Mouse (Mus musculus) 3134 (cell line): Measurements from ENCODE around the gene S100a16.

Experiments
- DNase-seq: peaks from one replicate; pipeline ENCODE4 v3.0.0-alpha.2; 2011; ENCODE audit warnings: low spot score; ENCODE audit not compliant: insufficient read length; ENCODE audit errors: extremely low read depth

S100a16 gene

DNA sequence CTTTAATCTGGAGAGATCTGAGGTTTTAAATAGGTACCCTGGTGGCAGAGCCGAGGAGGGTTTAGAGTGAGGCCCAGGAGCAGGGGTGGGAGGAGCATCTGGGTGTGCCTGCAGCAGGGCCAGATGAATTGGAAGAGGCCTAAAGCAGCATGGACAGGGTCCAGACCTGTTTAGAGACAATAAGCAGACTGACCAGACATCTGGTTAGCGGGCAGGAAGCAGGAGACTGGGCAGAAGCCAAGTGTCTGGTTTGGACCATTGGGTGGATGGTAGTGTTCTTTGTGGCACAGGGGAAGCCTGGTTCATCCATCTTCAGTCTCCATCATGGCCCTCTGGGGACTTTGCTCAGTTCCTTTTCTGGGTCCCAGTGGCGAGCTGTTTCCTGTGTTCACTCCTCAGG lies 46.8 kb downstream of the S100a16 start:
- peak; percentile 75 for DNase-seq

DNA sequence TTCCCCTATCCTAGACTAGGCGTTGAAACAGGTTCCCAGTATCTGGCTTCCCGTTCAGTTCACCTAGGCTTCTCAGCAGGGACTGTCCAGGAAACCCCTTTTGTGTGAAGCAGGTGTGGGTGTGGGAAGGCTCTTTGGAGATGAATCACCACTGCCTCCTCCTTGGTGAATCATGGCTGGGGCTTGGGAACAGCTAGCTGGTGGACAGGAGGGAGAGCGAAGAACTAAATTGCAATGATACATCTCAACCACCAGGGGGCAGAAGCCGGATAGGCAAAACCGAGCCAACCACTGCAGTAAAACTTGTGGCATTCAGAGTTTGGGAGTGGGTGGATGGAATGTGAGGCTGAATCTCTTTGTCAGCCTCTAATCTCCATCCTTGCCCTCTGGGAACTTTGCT lies 48.5 kb downstream of the S100a16 start:
- DNase-seq: peak; percentile 72

DNA sequence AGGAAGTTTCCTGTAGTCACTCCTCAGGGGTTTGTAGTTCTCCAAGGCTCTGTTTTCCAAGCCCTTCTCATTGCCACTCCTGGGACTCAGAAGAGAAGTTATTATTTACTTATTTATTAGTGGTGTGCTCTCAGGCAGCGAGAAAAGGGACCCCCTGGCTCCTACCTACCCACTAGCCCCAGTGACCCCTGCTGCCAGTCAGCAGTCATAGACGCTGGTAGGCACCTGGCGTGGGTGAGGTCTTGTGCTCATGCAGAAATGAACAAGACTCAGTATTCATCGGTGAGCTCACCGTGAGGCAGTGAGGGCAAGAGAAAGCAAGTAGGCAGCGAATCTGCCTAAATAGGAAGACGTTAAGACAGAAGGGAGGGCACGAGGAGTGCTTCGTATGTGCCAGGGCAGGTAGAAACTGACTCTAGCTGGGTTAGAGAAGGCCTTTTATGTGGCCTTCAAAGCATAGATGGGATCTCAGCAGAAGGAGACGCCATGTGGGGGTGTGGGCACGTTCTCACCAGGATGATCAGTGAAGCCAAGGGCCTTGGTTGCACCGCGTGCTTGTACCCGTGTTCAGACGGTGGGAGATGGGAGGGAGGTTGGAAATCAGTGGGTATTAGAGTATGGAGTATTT lies 49.1 kb downstream of the S100a16 start:
- peak; percentile 72 for DNase-seq

DNA sequence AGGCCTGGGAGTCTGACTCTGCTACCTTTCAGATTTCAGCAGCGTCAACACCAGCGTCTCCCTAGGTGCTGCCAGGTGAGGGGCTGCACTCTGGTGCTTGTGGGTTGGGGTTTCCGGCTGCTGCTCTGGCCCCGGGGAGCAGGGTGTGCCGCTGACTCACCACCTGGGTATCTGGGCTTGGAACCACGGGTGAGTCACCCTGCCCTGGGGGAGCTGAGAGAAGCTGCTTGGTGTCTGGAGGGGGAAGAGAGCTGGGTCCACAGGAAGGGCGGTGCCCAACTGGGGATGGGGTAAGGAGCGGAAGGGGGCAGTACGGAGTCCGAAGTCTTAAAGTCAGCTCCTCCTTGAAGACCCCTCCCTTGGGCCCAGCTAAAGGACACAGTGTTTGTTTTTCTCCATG lies 49.9 kb downstream of the S100a16 start:
- DNase-seq: peak; percentile 98

DNA sequence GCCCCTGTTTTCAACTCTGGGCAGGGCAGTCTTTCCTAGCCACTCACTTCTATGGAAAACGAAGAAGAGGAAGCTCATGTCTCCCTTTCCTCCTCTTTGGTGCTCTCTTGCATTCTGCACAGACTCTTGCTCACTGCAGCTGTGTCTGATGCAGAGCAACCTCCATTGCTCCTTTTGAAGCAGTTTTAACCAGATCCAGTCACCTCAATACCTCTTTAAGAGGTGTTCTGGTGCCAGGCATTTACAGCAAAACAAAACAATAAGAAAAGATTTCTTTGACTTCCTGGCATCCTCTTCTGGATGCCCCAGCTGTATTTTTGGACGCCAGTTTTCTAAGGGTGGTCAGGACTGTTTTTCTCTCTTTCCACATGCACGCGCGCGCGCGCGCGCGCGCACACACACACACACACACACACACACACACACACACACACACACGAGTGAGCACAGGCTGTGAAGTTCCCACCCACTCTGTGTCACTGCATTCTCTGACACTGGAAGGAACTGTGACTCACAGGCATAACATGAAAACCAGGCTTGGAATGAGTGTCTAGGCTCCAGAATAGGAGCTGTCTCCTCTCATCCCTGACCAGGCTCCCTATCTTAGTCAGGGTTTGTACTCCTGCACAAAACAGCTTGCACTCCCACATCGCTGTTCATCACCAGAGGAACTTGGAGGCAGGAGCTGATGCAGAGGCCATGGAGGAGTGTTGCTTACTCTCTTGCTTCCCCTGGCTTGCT lies 50.5 kb downstream of the S100a16 start:
- peak; percentile 88 for DNase-seq

DNA sequence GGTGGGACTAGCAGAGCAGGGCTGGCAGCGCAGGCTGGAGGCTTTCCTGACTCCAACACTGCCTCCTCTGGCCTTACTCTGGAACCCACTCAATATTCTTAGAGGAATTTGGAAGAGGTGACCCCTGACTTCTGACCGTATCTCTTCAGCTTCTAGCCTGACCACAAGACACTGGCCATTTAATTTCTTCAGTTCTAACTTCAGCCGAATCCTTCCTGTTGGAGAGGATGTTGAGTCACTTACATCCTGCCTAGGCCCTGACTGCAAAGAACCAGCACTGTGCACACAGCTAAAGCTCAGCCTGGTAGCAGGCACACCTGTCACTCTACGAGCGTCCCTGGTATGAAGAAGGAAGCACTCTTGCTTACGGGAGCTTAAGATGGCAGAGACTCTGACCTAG lies 52.3 kb downstream of the S100a16 start:
- DNase-seq: peak; percentile 53

DNA sequence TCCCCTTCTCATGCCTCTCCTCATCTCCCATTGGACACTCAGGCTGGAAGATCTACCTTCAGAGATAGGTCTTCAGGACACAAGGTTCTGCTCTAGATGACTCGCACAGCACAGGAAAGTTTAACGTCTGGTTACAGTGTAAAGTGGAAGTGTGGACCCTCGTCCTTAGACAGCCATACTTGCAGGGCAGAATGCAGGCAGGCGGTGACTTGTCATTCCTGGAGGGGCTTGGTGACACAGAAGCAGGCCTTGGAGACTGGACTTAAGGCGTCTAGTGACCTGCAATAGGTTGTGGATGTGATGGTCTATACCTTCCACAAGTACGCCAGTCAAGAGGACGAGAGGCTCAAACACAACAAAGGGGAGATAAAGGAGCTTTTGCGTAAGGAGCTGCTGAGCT lies 52.9 kb downstream of the S100a16 start, which contains the start of gene S100a2:
Gene S100a2 (plus strand): TSS at position 301 of the 400 bp plus-strand sequence.
- DNase-seq: no peak
